Mouse (Mus musculus) kidney, postnatal 14 days (tissue): ENCODE data around the gene Stat5a.
A peak's percentile ranks its signal among the peaks of the same experiment; 100 is the strongest.

ENCODE experiments used
- DNase-seq: peaks from one replicate; pipeline ENCODE4 v3.0.0; 2022; ENCODE audit warnings: mixed read lengths

The Stat5a gene

DNA sequence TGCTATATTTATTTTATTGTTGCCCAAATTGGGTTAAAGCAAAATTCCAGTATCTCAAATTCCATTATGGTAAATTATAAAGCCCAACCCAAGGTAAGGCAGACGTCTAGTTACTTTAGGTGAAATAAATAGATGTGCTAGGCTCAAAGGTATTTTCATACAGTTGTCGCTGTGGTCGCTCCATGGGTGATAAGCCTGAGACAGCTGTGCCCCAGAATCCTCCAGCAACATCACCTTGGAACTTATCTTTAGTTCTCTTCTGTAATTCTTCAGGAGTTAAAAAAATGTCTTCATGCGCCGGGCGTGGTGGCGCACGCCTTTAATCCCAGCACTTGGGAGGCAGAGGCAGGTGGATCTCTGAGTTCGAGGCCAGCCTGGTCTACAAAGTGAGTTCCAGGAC, 20.3 kb upstream of the Stat5a start:
- no peak for DNase-seq

DNA sequence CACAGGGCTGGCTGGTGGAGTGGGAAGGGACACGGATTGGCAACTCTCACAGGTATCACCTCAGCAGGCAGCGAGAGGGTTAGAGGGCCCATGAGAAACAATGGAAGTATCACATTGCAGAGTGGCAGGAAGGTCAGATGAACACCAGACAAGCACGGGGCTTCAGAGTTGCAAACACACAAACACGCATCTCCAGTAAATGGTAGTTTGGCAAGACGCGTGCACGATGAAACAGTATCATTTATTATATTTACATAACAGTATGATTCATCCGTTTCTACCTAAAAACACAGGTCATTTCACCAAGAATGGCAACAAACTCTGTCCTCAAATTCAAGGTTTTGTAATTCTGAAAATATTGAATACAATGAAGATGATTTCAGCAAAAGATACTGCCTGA, 19.6 kb upstream of the Stat5a start:
- no peak for DNase-seq

DNA sequence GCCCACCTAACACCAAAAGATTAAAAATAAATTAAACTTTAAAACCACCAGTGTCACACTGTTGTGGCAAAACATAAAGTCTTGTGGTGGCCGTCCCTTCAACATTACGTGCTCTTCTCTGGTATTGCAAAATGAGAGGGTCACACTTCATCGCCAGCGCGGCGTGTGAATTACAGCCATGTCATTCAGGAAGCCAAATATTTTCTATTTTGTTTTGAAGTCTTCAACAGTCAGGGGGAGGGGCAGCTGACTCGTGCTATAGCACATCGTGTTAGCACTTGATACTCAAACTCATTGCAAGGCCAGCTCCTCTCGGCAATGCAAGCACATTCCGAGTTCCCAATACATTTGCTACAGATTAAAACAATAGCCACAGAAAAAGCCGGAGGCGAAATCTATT, 18.3 kb upstream of the Stat5a start:
- no peak for DNase-seq

DNA sequence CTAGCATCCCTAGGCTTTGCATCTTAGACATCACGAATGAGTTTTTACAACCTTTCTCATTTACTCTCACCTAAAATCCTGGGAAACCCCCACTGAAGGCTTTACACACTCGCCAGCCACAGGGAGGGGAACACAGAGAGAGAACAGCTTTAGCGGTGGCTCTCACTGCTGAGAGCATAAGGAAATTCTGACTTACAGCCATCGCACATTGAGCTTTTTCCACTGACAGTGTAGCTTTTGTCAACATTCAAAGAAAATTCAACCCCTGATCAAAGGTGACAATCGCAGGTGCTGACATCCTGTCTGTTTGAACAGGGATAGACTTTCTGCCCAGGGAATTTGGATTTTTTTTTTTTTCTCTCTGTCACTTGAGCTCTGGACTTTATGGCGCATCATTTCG, 17.1 kb upstream of the Stat5a start:
- no peak for DNase-seq

DNA sequence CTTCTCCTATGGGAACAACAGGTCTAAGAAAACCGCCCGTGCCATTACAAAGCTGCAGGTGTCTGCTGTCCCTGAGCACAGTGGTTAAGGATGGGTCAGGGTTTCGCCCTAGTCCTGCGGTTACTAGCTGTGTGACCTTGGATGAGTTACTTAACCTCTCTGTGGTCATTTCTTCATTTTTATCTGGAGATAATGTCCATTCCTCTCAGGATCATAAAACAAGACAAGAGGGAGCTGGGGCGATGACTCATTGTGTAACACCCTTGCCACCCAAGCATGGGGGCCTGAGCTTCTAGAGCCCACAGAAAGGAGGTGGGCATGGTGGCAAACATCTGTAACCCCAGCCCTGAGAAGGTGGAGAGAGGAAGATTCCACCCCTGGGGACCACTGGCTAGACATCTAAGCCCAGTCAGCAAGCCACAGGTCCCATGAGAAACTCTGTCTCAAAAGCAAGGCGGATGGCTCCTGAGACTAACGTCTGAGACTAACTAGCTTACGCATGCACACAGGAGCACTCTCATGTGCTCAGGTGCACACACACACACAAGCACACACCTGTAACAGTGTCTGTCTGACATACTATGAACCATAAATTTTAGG, 16.0 kb upstream of the Stat5a start:
- DNase-seq = no peak

DNA sequence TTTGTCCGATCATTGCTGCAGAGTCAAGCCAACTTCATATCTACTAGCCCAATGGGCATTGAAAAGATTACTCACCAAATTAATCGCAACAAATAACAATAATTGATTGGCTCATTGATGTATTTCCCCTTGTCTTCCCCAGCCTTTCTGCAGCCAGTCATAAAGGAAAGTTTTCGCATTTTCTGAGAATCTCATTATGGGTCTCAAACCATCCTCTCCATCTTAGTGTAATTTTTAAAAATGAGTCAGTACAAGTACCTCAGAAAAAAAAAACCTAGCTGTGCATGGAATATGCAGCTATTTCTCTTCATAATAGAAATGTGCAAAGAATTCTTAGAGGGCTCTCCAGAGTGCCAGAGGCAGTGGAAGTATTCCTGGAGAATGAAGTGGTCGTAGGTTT, 15.0 kb upstream of the Stat5a start:
- DNase-seq = no peak

DNA sequence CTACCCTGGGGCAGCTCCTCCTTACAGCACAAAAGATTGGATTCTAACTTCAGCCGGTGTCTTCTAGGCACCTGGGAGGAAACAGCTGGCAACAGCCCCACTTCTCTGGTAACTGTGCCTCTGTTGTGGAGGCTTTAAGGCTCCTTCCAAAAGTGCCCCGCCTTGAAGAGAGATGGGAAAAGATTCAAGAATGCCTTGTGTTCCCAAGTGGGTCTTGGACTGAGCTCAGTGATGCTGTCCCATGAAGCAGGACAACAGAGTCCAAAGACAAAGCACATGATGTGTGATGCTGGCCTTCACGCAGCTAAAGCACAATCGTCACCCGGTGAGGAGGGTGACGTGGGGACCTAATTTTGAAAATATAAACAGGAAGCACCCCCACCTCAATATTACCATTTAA, 13.4 kb upstream of the Stat5a start:
- no peak for DNase-seq

DNA sequence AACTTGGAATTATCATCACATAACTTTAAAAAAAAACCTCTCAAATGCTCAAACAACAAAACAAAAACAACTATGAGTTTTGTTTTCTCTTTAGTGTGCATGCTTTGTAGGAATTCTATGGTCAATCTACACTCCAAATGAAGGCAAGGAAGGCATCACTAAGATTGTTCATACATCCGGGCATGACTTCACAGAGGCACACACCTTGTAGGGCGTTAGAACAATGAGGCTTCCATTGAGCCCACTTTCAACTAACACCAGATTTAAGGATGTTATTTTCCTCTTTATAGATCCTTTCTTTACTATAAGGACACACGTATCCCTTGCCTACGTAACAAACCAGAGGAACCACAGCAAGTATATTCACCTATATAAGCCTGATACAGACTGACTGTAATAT, 11.6 kb upstream of the Stat5a start:
- no peak for DNase-seq

DNA sequence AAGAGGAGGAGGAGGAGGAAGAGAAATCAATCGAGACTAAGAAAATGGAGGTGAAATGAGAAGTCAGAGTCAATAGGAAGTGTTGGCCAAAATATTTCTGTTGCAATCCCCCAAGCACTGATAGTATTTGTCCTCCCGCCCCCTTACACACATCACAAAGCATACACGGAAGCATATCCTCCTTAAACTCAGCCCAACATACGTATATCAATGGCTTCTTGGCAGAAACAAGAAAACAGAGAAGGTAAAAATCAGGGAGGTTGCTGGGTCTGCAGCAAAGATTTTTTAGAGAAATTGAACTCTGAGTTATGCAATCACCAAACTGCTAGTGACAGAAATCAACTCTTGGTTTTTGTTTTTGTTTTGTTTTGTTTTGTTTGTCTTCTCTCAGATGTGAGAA, 11.1 kb upstream of the Stat5a start:
- no peak for DNase-seq

DNA sequence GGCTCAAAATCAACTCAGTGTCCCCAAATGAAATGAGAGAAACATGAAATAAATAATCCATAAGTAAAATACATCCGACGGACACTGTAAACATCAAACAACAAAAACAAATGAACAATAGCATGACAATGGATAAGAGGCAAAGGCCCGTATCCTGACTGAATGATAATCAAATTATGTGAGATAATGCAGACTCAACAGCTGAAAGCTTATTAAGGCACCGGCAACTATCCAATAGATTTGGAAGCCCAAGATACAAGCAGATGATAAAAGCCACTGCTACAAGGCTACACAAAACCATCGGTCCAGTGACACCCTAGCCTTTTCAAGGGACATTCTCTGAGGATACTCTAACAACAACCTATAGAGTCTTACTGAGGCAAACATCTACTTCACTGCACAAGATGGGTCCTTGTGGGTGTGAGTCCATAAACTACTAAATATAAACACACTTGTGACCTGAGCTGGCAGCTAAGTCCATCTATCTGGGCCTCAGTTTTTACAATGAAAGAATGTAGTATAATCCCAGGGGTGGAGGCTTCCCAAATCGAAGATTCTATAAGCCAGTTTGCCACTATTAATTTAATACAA, 10.3 kb upstream of the Stat5a start:
- no peak for DNase-seq

DNA sequence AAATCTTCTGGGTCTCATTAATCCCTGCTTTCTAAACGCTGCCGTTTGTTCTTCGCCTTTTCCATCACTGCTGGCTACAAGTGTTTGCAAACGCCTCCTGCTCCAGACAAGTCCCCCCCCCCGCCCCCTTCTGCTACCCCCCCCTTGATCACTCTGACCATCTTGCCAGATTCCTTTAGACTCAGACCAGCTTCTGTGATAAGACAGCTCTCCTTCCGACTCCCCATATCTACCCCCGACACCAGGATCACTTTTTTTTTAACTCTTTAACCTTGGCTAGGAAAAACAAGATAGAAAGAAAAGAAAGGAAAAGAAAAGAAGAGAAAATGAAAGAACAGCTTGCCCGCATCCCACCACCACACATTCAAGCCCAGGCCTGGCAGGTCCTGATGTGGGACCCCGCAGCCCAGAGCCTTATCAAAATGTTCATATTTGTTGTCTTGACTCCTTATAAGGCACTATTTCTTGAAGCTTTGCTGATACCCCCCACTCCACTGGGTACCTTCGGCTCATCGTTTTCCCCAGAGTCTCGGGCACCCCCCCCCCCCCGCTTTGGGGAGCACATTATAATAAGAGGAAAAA, 9.6 kb upstream of the Stat5a start:
- no peak for DNase-seq

DNA sequence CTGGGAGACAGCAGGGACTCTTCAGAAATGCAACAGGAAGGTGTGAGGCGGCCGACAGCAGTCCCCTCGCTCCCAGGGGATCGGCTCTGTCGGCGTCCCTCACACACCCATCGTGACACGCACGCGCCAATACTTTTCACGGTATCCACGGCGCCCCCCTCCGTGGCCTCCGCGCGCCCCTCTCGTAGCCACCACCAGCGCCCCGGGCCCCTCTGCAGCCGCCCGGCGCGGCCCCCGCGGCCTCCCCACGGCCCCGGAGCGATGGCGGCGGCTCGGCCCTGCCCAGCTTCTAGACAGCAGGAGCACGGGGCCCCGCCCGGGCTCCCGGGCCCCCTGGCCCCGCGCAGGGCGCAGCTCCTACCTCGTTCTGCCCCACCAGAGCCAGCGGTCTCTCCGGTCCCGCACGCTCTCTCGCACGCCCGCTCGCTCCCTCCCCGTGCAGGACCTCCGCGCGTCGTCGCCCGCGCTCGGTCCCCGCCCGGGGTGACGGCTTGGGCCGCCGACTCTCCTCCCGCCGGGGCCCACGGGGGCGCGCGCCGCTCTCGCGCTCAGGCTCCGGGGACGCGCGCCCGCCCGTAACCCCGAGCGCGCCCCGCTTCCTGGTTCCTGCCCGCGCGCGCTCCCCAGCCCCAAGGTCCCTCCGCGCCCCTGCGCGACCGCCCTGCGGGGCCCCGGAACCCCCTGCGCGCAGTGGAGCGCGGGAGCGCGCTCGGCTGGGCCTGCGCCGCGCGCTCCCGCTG, 8.9 kb upstream of the Stat5a start, which contains the start of gene Stat5b:
Gene Stat5b (minus strand): TSS at position 687 of the 740 bp plus-strand sequence.
- DNase-seq = peak; percentile 90

DNA sequence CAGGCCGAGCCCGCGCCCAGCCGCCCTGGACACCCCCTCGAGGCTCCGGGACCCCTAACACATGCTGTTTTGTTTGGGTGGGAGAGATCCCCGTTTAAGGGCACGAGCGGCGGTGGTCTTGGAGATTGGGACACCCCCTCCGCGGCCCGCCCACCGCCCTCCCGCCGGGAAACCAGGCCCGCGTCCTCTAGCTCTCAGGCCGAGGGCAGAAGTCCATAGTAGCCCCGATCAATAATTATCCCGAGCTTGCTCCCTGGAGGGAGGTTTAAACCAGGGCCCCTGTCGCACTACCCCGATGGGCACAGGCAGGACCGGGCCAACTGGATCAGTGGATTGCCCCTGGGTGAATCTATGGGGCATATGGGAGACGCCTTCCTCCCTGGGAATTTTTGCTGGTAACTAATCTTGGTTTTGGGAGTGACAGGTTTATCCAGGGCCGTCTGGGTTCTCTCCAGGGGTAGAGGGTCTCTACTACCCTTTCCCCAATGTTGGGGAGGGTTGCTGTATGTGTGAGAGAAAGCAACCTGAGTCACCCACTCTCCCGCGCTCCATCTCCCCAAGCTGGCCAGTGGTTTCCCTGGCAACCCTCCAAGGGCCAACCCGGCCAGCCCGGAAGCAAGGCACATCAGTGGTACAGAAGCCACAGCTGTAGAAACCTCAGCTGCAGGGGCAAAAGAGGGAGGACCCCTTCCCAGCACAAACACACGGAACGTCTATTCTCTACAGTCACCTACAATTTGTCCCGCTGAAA, 8.2 kb upstream of the Stat5a start:
- DNase-seq = peak; percentile 78

DNA sequence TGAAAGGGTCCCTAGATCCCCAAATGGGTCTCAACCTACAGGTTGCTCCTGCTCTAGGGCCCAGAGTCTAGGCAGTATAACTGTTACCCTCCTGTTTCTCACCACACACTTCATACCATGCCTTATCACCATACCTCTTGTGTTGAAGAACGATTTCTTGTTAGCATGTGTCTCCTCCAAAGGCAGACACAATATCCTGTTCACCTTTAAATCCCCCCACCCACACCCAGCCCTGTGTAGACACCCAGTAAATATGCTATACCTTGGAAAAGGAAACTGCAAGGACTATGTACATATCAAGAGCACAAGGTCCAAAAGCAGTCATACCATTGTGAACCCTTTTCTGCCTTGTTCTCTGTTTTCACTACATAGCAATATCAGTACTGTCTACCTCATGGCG, 7.1 kb upstream of the Stat5a start:
- DNase-seq = no peak

DNA sequence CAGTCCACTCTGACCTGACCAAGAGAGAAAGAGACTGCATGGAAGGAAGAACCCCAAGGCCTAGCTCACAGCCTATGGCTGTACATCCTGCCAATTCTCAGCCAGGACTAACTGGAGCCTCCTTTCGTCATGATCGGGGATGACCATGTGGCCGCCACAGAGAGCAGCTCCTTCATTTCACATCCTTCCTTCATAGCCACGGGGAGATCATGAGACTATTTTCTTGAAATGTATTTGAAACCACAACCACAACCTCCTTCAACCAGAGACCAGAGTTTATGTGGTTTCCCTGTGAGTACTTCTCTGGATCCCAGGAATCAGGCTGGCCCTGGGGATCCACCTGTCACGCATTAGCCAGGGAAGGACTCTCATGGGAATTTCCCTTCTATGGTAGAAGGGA, 6.1 kb upstream of the Stat5a start:
- no peak for DNase-seq

DNA sequence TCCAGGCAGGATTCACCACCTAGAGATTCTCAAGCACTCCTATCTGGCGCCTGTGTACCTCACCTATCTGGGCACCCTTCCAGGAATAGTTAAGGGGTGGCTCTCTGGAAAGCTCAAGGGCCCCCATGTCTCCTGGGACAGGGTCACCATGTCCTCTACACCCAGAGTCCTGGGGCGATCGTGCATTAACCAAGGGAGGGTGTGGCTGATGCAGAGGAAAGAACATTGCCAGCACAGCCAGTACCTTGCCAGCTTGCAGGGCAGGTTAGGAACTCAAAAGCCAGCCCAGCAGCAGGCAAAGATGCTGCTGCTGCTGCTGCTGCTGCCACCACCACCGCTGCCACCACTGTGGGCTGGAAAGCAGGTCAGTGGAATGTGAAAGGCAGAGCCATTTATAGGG, 4.9 kb upstream of the Stat5a start:
- peak; percentile 74 for DNase-seq

DNA sequence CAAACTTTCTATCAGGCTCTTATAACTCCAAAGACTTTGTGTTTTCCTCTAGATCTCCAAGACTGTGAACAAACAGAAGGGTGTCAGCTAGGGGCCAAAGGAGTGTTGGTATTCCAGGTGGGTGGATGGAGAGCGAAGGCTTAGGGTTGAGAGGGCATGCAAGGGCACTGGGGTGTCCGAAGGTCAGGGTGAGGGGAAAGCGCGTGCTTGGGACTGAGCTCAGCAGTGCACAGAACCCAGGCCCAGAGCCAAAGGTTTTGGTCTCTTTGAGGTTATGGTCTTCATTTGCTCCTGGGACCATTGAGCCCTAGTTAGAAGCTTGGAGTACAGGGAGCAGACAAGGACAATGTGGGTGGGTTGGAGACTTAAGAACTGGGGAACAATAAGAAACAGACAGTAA, 4.0 kb upstream of the Stat5a start:
- no peak for DNase-seq

DNA sequence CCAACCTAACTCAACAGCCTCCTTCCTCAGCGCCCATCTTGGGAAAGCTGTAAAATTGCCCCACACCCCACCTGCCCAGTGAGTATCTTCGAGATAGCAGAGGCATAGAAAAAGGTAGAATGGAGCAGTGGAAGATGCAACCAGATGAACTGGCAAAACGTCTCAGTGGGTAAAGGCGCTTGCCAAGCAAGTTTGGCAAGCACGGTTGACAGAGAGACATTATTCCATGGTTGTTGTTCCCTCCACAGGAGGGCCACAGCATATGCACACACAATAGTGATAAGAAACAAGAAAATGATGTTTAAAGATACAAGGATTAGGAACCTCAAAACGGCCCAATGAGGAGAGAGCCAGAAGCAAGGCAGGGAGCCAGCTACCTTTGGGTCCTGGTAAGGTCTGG, 1.2 kb upstream of the Stat5a start:
- no peak for DNase-seq

DNA sequence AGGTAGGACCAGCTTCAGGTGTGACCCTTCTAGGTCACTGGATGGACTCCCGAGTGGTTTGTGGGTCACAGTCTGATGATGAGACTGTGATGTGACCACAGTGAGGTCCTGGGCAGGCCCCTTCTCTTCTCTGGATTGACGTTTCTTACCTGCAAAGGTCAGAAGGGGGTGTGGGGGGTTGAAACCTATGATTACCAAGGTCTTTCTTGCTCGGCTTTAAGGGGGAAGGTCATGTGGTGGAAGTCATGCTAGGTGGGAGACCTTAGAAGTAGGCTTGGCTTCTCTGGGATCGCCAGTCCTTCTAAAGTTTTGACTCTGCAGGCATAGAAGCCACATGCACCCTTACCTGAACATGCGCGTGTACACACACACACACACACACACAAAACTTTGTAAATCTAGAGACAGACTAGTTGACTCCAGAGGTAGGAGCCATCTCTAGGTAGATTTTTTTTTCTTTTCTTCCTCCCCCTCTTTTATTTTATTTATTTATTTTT, 476 bp downstream of the Stat5a start:
- no peak for DNase-seq

DNA sequence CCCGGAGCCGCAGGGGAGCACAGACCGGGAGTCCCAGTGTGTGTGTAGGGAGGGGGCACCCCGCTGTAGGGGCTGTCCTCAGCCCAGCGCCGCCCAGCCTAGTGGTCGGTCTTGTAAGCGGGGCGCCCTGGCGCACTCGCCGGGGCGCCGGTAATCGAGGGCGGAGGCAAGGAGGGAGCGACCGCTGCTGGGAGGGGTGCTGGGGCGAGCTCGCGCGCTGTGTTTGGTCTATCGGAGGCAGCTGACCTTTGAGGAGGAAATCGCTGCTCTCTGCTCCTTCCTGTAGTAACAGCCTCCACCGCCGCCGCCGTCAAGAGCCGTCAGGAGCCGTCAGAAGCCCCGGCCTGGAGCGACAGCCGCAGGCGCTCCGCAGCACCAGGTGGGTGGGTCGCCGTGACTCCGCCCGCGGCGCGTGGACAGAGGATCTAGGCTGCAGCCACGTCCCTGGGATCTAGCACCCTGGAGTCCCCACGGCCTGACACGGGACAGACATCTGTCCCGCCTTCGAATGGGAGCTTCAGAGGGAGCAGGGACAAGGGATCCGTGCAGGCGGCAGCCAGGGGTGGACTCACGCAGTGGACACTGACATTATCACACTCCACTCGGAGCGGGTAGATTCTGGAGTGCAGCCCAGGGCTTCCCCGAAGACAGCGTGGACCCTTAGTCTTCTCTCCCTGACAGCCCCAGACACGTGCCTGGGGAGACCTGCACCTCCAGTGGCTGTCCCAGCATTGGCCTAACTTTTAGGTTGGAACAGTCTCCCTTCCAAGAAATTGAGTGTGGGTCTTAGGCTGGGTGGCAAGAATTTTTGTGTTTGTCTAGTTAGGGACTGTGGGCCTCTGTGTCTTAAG, 1.3 kb downstream of the Stat5a start:
- DNase-seq = peak; percentile 91

DNA sequence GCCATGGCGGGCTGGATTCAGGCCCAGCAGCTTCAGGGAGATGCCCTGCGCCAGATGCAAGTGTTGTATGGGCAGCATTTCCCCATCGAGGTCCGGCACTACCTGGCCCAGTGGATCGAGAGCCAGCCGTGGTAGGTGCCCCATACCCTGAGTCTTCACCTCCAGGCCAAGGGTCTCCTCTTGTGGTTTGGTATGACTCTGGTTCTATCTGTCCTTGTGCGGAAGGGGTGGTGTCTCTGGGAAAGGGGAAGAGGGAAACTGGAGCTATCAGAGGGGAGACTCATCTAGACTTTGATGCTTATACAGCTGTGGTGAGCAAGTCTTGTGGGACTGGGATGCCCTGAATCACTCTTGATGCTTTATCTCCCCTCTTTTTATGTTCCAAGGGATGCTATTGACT, 2.2 kb downstream of the Stat5a start:
- DNase-seq = no peak

DNA sequence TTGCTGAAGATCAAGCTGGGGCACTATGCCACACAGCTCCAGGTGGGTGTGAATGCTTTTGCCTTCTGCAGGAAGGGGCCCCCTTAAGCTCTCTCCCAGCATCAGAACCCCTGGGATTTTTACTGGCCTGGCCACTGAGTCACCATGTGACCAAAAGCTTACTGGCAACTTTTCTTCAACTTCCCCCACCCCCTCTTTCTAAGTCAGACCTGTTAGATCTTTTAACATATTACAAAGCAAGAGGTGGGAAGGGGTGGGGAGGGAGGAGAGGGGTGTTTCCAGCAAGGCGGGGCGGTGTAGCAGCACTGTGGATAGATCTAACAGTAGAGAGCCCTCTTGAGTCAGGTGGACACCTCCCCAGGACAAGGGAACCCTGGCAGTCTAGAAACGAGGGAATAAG, 2.7 kb downstream of the Stat5a start:
- DNase-seq = no peak
